Mouse (Mus musculus) intestine, embryonic 16.5 days (tissue): ENCODE measurements at regions not wholly inside any gene's neighbourhood (a gene's known extent, or its start where the extent isn't known, plus 50 kb on each side); places are given as distances from the start of the nearest gene placed in this dataset.
A peak's percentile ranks its signal among the peaks of the same experiment; 100 is the strongest.

ENCODE experiments used
- ATAC-seq: fragments of 200-750 bp; cut with Nextera tagmentation; 2 replicates; pipeline ENCODE4 v1.8.0; 2017; ENCODE audit warnings: moderate TSS enrichment, moderate library complexity
- H3K27ac ChIP-seq: fragments of 300-500 bp; sonication (generic); 2 replicates; pipeline ENCODE4 v1.5.1; 2014; ENCODE audit warnings: mild to moderate bottlenecking, low read length
- H3K27me3 ChIP-seq: fragments of 300-500 bp; sonication (generic); replicated peaks from 2 replicates; pipeline ENCODE4 v1.6.1; 2014; ENCODE audit warnings: low read length, control low read depth, mixed read lengths; ENCODE audit not compliant: control insufficient read depth, insufficient read depth
- H3K36me3 ChIP-seq: fragments of 300-500 bp; sonication (generic); 2 replicates; pipeline ENCODE4 v1.6.1; 2014; ENCODE audit warnings: low read length, control low read depth; ENCODE audit not compliant: control insufficient read depth, insufficient read depth
- H3K4me1 ChIP-seq: fragments of 300-500 bp; sonication (generic); 2 replicates; pipeline ENCODE4 v1.6.1; 2014; ENCODE audit warnings: low read length, control low read depth, mixed read lengths; ENCODE audit not compliant: control insufficient read depth, insufficient read depth
- H3K4me2 ChIP-seq: fragments of 300-500 bp; sonication (generic); 2 replicates; pipeline ENCODE4 v1.6.1; 2014; ENCODE audit warnings: low read depth, low read length, control low read depth
- H3K4me3 ChIP-seq: fragments of 300-500 bp; sonication (generic); 2 replicates; pipeline ENCODE4 v1.5.1; 2014; ENCODE audit warnings: mild to moderate bottlenecking, low read length
- H3K9ac ChIP-seq: fragments of 300-500 bp; sonication (generic); 2 replicates; pipeline ENCODE4 v1.6.1; 2014; ENCODE audit warnings: low read depth, low read length
- H3K9me3 ChIP-seq: fragments of 300-500 bp; sonication (generic); 2 replicates; pipeline ENCODE4 v1.6.1; 2016; ENCODE audit warnings: low read length, control low read depth; ENCODE audit not compliant: control insufficient read depth
- WGBS: fragments of 180-500 bp; shearing (Covaris S2); extraction: QIAGEN DNeasy Blood & Tissue Kit; methylation state at CpG from one replicate; pipeline ENCODE4 v1.1.7; 2014; 5-methylcytosine and 5-hydroxymethylcytosine counted together

GRCm38 (mm10) chr7:70539121-70539642, 172.6 kb upstream of the Nr2f2 start:
- H3K9ac ChIP-seq, result no peak overlapping the region
- H3K36me3 ChIP-seq, result no peaks in the 10 kb centered on the region
- H3K27me3 ChIP-seq, result no peaks in the 10 kb centered on the region
- H3K9me3 ChIP-seq, result no peaks in the 10 kb centered on the region
- H3K4me1 ChIP-seq, result no peaks in the 10 kb centered on the region
- no peak overlapping the region for H3K4me3 ChIP-seq
- no peak overlapping the region for H3K27ac ChIP-seq
- no peak overlapping the region for H3K4me2 ChIP-seq
- no peak for ATAC-seq
- WGBS, result 74% methylated on average over 9 of the region's 9 CpGs

- no peaks in the 10 kb centered on the region for H3K4me1 ChIP-seq
- no peak overlapping the region for H3K9ac ChIP-seq
- H3K4me3 ChIP-seq, result no peak overlapping the region
- ATAC-seq, result no peak
- no peak overlapping the region for H3K4me2 ChIP-seq
- no peaks in the 10 kb centered on the region for H3K27me3 ChIP-seq
- no peaks in the 10 kb centered on the region for H3K36me3 ChIP-seq
- WGBS, result 68% methylated on average over 6 of the region's 6 CpGs
- H3K9me3 ChIP-seq, result peaks cover 1% of the 10 kb centered on the region; the same call in 1 of the 2 replicates
- no peak overlapping the region for H3K27ac ChIP-seq
Measured at GRCm38 (mm10) chr7:70536046-70536445, 169.5 kb upstream of the Nr2f2 start.

- Histone ChIP-seq H3K4me1 (no peaks in the 10 kb centered on the region), H3K9me3 (peaks cover 3% of the 10 kb centered on the region; the same call in 1 of the 2 replicates), H3K4me3 (no peak overlapping the region), H3K36me3 (no peaks in the 10 kb centered on the region), H3K27ac (no peak overlapping the region), H3K4me2 (no peak overlapping the region), H3K9ac (no peak overlapping the region), H3K27me3 (no peaks in the 10 kb centered on the region)
- WGBS, result 87% methylated on average over 1 of the region's 1 CpGs
- ATAC-seq, result no peak
Measured at GRCm38 (mm10) chr7:70533552-70533951, 167.0 kb upstream of the Nr2f2 start.

- Histone ChIP-seq H3K36me3 (no peaks in the 10 kb centered on the region), H3K27me3 (no peaks in the 10 kb centered on the region), H3K9ac (no peak overlapping the region), H3K27ac (no peak overlapping the region), H3K4me2 (no peak overlapping the region), H3K9me3 (peaks cover 3% of the 10 kb centered on the region; the same call in 1 of the 2 replicates), H3K4me3 (no peak overlapping the region), H3K4me1 (no peaks in the 10 kb centered on the region)
- no peak for ATAC-seq
- 66% methylated on average over 4 of the region's 4 CpGs for WGBS
Measured at GRCm38 (mm10) chr7:70527921-70528320, 161.4 kb upstream of the Nr2f2 start.

GRCm38 (mm10) chr7:70525372-70525771, 158.8 kb upstream of the Nr2f2 start:
- Histone ChIP-seq H3K4me1 (no peaks in the 10 kb centered on the region), H3K9me3 (no peaks in the 10 kb centered on the region), H3K4me3 (no peak overlapping the region), H3K27me3 (no peaks in the 10 kb centered on the region), H3K4me2 (no peak overlapping the region), H3K27ac (no peak overlapping the region), H3K36me3 (no peaks in the 10 kb centered on the region), H3K9ac (no peak overlapping the region)
- no peak for ATAC-seq
- 88% methylated on average over 2 of the region's 2 CpGs for WGBS

- Histone ChIP-seq H3K27ac (no peak overlapping the region), H3K36me3 (no peaks in the 10 kb centered on the region), H3K9me3 (no peaks in the 10 kb centered on the region), H3K27me3 (no peaks in the 10 kb centered on the region), H3K4me3 (no peak overlapping the region), H3K4me1 (no peaks in the 10 kb centered on the region), H3K4me2 (no peak overlapping the region), H3K9ac (no peak overlapping the region)
- 92% methylated on average over 9 of the region's 9 CpGs for WGBS
- no peak for ATAC-seq
Measured at GRCm38 (mm10) chr7:70524744-70525143, 158.2 kb upstream of the Nr2f2 start.

GRCm38 (mm10) chr7:70524251-70524650, 157.7 kb upstream of the Nr2f2 start:
- no peaks in the 10 kb centered on the region for H3K9me3 ChIP-seq
- H3K4me3 ChIP-seq, result no peak overlapping the region
- no peak overlapping the region for H3K4me2 ChIP-seq
- no peak overlapping the region for H3K9ac ChIP-seq
- no peak for ATAC-seq
- H3K36me3 ChIP-seq, result no peaks in the 10 kb centered on the region
- no peaks in the 10 kb centered on the region for H3K4me1 ChIP-seq
- WGBS, result 93% methylated on average over 4 of the region's 4 CpGs
- H3K27ac ChIP-seq, result no peak overlapping the region
- H3K27me3 ChIP-seq, result no peaks in the 10 kb centered on the region

GRCm38 (mm10) chr7:70516741-70517140, 150.2 kb upstream of the Nr2f2 start:
- H3K27me3 ChIP-seq, result 0 out of 2 replicates have a peak, but pooled peaks cover 2% of the 10 kb centered on the region
- H3K36me3 ChIP-seq, result no peaks in the 10 kb centered on the region
- WGBS, result 54% methylated on average over 3 of the region's 3 CpGs
- no peak overlapping the region for H3K4me3 ChIP-seq
- no peaks in the 10 kb centered on the region for H3K9me3 ChIP-seq
- peaks cover 18% of the 10 kb centered on the region for H3K4me1 ChIP-seq
- no peak overlapping the region for H3K9ac ChIP-seq
- no peak overlapping the region for H3K4me2 ChIP-seq
- ATAC-seq, result no peak
- no peak overlapping the region for H3K27ac ChIP-seq

- H3K27ac ChIP-seq, result 0 out of 2 replicates have a peak overlapping the region, but pooled peaks have one; percentile 43
- peak; percentile 75 for ATAC-seq
- no peak overlapping the region for H3K9ac ChIP-seq
Measured at GRCm38 (mm10) chr7:70515341-70515851, 148.9 kb upstream of the Nr2f2 start.

GRCm38 (mm10) chr7:70514666-70515065, 148.1 kb upstream of the Nr2f2 start:
- H3K9me3 ChIP-seq, result no peaks in the 10 kb centered on the region
- H3K4me3 ChIP-seq, result peak overlapping the region; percentile 23
- H3K27ac ChIP-seq, result peak overlapping the region; percentile 43
- peak overlapping the region; percentile 43 for H3K4me2 ChIP-seq
- peaks cover 18% of the 10 kb centered on the region for H3K4me1 ChIP-seq
- ATAC-seq, result peak; percentile 92
- no peaks in the 10 kb centered on the region for H3K36me3 ChIP-seq
- H3K9ac ChIP-seq, result peak overlapping the region; percentile 7; the same call in 1 of the 2 replicates
- 16% methylated on average over 6 of the region's 6 CpGs for WGBS
- H3K27me3 ChIP-seq, result 0 out of 2 replicates have a peak, but pooled peaks cover 2% of the 10 kb centered on the region

More at GRCm38 (mm10) chr7:70515341-70515851, 148.9 kb upstream of the Nr2f2 start:
- peak overlapping the region; percentile 23; the same call in 1 of the 2 replicates for H3K4me3 ChIP-seq
- 0 out of 2 replicates have a peak, but pooled peaks cover 2% of the 10 kb centered on the region for H3K27me3 ChIP-seq
- H3K36me3 ChIP-seq, result no peaks in the 10 kb centered on the region
- 14% methylated on average over 8 of the region's 8 CpGs for WGBS
- H3K4me2 ChIP-seq, result peak overlapping the region; percentile 43
- H3K4me1 ChIP-seq, result peaks cover 18% of the 10 kb centered on the region
- no peaks in the 10 kb centered on the region for H3K9me3 ChIP-seq
